Mouse (Mus musculus) adrenal gland, postnatal 10 days (tissue): ENCODE results near the gene Slc22a14. TPM values are rescaled to one million over a fixed set of nuclear protein-coding genes. Genes with fewer than 3 reads are reported as not detected.
A peak's percentile ranks its signal among the peaks of the same experiment; 100 is the strongest.

Source experiments
- DNase-seq: peaks from one replicate; pipeline ENCODE4 v3.0.0; 2021; ENCODE audit warnings: mixed read lengths
- total RNA-seq, 2 experiments: library from RNA; stranded (reverse); gene quantifications; 2 replicates each; pipeline ENCODE4 v1.2.3; 2021

The Slc22a14 gene
- total RNA-seq, 2 experiments from 2014 or later = 0.42 TPM; not detected in 1

DNA sequence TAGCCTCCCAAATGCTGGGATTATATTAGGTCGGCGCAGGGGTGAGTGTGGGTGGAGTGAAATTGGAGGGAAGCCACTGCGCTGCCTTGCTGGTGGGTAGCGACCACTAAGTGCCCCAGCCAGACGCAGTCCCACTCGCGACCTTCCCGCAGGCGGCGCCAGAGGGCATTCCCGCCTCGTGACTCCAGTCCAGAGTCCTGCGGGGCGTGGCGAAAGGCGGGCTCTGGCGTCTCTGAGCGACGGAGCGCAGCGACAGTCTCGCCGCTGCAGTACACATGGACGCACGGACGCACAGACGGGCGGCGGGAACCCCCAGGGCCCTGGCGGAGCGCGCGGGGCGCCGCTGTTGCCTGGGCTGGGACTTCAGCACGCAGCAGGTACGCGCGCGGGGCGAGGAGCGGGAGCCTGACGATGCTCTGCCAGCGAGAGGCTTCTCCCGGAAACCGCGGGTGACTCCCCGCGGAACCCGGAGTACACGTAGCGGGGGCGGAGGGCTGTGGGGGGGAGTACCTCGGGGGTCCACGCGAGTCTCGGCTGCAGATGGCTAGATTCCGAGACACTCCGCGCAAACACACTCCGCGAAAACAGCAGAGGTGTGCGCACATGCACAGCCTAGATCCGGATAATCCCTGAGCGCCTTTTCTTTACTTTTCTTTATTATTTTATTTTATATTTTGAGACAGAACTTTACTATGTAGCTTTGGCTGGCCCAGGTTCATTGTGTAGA lies 7.9 kb downstream of the Slc22a14 start, which contains the start of gene Xylb:
TSS of gene Xylb (plus strand) at position 51 of the 727 bp plus-strand sequence.
- DNase-seq = peak; percentile 96

DNA sequence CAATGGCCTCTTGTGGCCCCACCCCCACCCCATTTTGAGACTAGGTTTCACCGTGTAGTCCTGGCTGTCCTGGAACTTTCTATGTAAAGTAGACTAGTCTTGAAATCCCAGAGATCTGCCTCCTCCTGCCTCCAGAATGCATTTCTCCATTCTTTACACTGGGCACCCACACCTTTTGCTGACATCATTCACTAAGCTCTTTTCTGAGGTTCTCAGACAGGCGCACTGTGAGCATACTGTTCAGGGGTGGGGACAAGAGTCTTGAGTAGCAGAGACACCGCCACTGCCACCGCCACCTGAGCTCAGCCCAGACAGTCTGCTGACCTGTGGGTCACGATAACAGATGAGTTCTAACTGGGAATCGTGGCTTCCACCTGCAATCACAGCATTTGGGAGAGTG lies 9.4 kb downstream of the Slc22a14 start:
- DNase-seq = no peak

DNA sequence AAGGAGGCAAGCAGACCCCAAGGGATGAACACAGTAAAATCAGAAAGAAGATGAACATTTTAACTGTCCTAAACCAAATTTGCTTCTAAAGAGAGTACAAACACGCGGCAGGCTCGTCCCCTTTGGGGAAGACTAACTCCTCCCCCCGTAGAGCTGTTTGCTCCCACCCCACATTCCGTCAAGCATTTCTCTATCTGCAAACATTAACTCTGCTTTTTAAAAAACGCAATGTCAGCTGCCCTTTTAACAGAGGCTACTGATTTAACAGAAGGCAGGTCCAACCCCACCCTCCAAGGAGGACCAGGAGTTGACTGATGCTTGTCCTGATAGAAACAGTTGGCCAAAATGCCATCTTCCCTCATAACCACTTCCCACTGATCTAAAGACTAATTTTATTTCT lies 11.4 kb downstream of the Slc22a14 start:
- no peak for DNase-seq

DNA sequence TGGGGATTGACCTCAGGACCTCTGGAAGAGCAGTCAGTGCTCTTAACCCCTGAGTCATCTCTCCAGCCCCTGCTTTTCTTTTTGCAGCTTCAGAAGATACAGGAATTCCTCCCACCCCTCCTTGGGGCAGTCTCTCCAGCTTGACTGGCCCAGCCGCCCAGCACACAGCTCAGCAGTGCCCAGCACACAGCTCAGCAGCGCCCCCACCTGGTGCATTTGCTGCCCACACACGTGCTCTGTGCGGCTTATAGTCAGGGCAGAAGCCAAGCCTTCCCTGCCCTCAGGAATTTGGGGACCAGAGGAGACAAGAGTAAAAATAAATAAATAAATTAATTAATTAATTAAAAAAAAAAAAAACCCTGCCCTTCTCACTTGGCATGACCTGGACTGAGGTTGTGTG lies 13.3 kb downstream of the Slc22a14 start:
- peak; percentile 92 for DNase-seq

DNA sequence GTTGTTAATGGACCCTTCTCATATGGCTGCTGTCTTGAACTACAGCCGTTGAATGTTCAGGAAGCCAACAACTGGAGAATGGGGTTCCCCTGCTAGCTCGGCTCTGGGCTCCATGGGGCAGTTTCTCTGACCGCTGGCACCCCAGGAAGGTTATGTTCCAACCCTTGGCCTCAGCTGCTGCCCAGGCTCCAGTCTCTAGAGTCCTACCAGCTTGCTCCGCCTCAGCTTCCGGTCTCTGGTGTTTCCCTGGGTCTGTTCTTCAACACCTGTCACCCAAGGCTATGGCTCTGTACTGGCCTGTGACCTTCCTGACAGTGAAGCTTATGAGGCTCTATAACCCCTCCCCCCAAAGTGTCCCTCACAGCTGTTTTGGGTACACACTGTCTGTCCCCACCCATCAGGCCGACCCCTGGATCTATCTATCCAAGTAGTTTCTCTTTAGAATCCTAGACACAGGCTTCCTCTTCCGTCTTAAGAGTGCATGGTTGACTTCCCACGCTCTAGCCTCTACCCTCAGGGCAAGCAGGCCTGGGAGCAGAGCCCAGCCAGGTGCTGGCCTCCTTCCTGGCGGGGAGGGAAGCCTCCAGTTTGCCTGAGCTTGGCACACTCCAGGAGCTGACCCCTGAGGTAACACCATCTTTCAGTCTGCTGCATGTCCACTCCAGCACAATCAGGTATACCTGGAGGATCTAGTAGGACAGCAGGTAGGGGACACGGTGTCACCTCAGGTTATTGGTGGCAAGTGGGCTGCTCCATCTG lies 14.2 kb downstream of the Slc22a14 start:
- peak; percentile 39 for DNase-seq

DNA sequence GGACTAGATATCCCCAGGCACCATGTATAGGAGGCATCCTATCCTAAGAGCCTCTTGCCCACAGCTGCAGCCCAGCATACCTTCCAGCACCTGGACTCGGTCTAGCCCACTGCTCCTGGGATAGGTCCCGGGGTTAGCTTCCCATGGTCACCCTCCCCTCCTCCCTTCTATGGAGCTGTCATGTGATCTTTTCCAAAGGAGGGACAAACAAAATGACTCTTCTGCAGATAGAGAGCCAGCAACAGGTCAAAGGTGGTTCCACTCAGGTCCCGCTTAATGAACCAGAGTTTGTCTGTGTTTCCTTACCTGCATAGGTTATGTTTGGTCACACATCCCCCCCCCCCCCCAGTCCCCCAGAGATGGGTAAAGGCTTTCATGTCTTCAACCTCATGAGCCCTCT lies 14.8 kb downstream of the Slc22a14 start:
- no peak for DNase-seq

DNA sequence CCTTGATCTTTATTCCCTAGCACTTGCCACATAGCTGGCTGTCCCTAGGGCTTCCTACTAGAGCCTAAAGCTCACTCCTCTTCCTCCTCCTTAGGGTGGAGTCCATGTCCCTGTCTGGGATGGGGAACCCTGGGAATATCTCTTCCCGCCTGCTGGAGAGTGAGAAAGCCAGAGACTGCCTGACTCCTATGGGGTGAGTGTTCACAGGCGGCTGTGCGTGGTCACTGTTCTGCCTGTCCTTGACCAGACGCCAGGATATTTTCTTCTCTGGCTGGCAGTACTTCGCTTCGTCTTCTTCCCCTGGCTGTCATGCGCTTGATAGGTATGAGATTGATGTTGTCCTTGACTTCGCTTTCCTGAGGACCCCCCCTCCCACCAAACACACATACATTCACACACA lies 19.0 kb downstream of the Slc22a14 start:
- peak; percentile 60 for DNase-seq

DNA sequence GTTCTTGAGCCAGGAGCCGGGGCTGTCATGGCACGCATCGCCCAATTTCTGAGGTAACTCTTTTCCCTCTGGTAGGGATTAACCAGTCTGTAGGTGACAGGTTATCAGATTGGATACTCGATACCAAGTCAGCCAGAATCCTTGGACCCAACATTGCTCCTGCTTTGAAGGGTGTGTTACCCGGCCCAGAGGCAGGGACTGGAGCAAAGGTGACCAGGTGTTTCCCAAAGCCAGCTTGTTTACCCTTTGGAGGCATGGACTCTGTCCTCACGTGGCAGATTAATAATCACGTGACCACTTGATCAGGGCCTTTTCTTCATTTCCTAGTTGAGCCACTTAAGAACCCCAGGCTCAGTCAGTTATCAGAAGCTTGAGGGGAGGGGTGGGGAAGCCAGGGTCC lies 22.6 kb downstream of the Slc22a14 start:
- DNase-seq = no peak

DNA sequence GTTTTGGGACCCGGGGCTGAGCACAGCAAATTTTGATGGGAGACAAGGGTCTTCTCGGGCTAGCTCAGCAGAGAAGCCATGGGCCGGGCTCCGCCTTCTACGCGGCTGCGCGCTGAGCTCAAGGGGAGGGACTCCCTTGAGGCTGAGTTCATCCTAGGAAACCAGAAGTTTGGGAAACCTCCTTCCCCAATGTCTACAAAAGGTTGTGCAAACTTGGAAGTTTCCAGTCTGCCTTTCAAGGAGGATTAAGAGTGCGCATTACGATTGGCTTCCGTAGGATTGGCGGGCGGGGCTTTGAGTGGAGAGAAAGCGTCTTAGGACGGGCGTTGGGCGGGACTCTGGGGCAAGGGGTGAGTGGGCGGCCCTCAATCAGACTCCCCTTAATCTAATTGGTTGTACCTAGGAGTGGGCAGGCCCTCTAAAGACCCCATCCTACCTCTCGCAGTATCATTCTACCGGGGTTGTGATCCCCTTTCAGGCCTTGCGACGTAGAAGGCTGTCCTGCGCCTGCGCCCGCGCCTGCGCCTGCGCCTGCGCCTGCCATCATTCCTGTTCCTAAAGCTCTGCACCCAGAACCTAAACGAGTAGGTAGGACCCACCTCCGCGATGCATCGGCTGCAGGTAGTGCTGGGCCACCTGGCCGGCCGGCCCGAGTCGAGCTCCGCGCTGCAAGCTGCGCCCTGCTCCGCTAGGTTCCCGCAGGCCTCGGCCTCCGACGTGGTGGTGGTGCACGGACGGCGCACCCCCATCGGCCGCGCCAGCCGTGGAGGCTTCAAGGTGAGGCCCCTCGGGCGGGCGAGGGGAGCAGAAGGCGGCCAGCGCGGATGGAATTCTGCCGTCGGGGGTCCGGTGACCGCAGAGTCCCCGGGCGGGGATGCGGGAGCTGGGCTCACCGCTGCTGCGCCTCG lies 24.2 kb downstream of the Slc22a14 start, which contains the start of gene Myd88:
TSS of gene Myd88 (minus strand) at position 503 of the 908 bp plus-strand sequence.
- peak; percentile 95 for DNase-seq

DNA sequence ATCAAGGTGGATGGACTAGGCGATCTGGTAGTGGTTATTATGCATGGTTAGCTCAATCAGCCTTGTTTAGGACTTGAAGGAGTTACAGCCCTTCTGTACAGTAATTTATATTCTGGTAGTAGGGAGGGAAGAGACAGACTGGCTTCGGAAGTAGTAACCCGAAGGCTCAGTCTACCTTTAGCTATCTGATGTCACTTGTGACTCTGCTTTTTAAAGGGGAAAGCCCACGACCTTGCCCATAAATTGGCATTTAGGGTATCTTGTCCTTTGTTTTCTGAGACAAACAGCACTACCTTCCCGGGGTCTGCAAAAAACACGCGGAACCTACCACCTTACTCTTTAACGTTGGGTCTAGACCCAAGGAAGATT lies 25.2 kb downstream of the Slc22a14 start:
- DNase-seq = no peak

DNA sequence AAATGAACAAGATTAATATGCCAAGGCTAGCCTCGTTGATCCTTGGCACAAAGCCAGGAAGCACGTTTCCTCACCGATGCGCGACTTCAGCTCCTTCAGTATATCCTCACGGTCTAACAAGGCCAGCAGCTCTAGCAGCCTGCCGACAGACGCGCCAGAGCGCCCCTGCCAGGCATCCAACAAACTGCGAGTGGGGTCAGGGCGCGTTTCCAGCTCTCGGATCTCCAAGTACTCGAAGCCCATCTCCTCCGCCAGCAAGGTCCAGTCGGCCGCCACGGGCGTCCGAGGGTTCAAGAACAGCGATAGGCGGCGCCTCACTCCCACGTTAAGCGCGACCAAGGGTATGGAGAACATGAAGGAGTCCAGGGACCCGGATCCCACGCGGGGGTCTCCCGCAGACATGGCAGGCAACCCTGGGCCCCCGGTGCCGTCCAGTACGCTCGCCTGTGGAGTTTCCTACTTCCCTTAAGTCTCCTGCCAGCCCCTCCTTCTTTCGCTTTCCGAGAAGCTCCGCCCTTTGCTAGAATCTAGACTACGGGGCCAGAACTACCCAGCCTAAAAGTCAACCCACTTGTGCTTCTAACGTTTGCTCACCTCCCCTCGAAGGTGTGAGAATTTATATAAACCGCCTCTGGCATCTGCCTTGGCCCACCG lies 25.7 kb downstream of the Slc22a14 start, which contains the start of gene Acaa1a:
TSS of gene Acaa1a (plus strand) at position 119 of the 654 bp plus-strand sequence.
- peak; percentile 81 for DNase-seq

DNA sequence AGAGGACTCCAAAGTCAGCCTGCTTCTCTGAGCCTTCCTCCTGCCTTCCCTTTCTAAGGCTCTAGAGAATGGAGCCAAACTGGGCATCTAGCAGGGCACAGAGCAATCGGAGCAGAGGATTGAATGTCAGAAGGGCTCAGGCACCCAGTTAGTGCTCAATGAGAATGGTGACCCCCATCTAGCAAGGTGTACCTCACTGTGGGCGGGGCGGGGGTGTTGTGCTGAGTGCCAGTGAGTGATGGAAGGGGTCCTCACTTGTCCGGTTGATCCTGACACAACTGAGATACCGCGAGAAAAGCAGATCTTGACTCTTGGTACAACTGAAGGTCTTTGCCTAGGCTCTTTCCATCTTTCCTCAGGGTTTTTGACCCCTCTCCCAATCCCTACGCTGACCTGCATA lies 26.2 kb downstream of the Slc22a14 start:
- DNase-seq = no peak

DNA sequence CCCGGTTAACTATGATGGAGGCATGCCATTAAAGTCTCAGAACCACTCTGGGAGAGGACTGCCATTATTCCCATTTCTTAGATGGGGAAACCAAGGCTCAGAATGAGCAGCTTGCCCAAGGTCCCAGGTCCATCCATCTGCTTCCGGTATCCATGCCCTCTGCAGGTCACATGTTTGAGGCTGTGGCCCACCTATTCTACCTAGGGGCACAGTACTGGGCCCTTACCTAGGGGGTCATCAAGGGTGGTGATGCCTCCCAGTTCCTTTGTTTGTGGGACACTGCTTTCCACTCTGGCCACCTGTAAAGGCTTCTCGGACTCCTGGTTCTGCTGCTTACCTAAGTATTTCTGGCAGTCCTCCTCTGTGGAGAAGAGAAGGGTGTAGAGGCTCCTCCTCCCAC lies 27.0 kb downstream of the Slc22a14 start:
- DNase-seq = no peak

DNA sequence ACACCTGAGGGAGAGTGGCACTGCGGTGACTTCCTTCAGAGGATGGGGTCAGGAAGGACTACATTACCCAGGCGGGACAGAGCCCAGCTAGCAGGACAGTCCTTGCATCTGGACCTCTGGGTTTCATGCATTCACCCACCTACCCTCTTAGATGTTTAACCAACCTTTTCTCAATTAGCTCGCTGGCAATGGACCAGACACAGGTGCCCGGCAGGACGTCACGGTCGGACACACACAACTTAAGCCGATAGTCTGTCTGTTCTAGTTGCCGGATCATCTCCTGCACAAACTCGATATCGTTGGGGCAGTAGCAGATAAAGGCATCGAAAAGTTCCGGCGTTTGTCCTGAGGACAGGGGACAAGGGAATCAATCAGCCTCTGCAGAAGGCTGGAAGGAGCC lies 27.5 kb downstream of the Slc22a14 start:
- DNase-seq = no peak

DNA sequence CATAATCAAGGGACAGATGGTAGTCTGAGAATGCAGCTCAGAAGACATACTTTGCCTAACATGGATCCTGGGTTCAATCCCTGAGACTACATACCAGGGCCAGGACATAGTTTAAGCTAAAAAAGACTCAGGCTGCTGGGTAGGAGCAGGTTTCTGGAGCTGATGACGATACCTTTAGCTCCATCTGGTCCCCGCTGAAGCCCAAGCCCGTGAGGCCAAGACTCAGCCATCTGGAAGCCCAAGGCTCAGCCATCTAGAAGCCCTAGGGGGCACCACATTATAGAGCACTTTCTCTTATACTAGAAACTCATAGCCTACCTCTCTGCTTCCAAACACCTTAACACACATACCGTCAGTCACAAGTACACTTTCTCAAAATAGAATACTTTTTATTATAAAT lies 29.8 kb downstream of the Slc22a14 start:
- DNase-seq = no peak

DNA sequence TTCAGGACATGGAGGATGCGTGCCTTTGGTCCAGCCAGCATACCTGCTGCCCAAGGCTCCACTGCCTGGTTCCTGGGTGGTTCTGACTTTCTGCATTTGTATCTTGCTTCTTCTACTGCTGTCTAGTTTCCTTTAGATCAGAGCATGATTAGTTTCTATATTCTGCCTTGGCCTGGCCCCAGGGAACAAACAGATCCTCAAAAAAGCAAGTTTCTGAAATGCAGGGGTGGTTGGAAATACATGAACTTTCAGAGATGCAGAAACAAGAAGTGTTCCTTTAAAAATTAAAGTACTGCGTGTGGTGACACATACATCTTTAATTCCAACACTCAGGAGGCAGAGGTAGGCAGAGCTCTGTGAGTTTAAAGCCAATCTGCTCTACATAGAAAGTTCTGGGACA lies 30.5 kb downstream of the Slc22a14 start:
- DNase-seq = no peak

DNA sequence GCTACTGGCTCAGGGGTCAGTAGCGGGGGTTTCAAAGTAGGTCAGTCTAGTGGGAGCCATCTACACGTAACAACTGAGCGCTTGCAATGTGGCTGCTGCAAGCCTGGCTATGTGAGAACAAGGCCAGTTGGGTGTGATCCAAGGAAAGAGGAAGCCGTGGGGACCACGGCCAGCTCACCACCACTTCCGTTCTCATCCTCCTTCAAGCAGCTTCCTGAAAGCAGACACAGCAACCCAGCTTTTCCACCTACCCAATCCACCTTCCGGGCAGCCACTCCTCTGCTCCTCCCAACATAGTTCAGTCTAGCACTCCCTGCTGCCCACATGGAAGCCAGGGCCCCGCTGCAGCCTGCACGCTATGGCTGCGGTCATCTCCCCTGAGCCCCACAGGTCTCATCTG lies 31.0 kb downstream of the Slc22a14 start:
- DNase-seq = peak; percentile 67

DNA sequence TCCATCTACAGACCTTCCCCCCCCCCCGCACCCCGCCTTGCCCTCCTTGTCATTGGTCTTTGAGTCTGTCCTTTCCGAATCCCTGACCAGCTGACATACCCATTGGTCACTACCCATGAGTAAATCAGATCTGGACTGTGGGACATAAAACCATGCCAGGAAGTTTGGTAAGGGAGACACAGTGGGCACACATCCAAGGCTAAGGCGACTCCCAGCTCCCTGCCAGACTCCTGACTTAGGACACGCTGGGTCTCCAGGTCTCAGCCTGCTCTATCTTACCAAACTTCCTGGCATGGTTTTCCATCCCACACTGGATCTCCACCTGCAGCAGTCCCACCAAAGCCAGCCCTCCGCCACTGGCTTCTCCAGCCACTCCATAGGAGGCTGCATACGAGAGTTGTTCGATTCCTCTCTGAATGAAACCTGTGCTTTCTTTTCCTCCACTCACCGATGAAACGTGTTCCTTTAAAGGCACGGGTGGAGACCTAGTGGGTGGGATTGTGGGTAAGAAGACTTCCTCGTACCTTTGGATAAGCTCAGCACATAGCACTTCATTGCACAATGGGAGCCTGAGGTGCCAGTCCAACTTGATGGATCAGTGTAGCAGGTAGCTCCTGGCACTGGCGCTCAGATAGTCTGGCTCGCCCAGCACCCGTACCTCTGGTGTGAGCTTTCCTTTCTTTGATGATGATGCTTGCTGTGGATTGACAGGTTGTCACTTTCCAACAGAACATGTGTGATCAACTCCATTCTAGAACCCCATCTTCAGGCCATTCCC lies 35.0 kb downstream of the Slc22a14 start:
- peak; percentile 76 for DNase-seq

DNA sequence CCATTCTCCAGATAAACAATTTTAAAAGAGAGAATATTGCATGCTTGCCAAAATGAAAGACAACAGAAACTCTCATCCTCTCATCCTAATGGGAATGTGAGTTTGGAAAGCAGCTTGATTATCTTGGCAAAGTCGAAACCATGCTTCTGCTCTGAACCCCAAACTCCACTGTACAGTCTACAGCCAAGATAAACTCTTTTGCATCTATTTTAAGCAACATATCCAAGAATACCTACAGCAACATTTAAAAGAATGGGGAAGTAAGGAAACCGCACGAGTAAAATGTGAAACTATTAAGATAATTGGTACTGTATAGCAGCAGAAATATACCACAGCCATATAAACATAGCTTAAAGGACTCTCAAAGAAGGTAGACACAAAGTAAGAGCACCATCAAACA lies 36.9 kb downstream of the Slc22a14 start:
- DNase-seq = no peak

DNA sequence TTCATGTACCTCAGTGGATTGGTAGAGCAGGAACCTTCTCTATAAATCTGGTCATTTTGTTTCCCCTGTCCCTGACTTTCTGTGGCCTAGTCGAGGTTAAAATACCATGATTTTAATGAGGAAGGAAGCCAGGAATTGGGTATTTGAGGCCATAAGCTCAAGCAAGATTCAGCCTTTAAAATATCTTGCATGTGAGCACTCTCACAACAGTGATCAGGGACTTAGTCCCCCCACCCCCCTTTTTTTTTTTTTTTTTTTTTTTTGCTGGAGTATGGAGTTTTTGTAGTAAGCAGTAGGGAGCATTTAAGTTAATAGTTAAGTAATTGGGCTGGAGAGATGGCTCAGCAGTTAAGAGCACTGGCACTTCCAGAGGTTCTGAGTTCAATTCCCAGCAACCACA lies 41.2 kb downstream of the Slc22a14 start:
- no peak for DNase-seq

DNA sequence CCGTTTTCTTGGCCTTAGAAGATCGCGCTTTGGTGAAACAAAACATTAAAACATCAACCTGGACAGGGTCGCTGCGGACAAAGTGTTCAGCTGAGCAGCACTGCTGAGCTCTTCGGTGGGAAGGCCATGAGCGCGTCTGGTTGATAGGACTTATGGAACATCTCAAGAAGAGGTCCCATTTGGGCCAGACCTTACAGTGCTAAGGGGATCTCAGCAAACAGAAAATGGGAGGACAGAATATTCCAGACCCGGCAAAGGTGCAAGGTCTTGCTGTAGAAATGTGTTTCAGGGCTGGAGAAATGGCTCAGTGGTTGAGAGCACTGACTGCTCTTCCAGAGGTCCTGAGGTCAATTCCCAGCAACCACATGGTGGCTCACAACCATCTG lies 42.1 kb downstream of the Slc22a14 start:
- DNase-seq = no peak
